Mouse (Mus musculus): ENCODE measurements around the gene Rnase1. TPM values are rescaled to one million over a fixed set of nuclear protein-coding genes. Genes with fewer than 3 reads are reported as not detected.

The Rnase1 gene
- 0.05 and 0.10 TPM in 2 replicates for polyA plus RNA-seq (2012; rRNA removed)

DNA sequence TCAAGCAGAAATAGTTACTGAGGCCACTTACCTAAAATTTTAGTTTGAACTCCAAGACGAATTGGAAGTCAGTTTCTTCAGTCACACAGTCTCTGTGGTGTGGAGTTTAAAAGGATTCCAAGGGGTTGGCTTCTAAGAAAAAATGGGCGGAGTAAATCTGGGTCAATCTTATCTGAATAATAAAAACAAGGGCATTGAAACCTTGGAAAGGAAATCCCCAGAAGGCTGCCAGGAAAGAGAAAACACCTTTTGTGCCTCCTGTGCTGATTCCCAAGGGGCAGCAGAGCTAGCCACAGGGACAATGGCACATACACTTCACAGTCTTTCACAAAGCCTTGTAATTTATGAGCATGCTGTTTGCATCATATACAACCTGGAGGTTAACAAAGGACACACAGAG, at the start of gene Rnase1:
TSS of gene Rnase1 (minus strand) at position 101 of the 400 bp plus-strand sequence.

DNA sequence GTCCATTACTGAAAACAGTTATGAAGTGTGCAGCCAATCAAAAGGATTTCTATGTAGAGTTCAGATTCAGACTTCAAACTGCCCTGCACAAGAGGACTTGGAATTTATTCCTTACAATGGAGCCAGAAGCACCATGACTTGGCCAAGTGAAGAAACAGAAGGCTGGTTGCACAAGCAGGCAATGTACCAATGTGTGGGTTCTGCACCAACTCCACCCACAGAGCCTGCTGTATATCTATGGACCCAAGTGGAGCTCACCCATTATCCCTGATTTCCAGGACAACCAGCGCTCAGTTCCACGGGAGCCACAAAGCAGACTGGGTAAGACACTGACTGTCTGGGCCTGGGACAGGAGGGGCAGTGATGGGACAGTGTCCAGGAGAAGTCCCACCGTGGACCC, 15.4 kb upstream of the Rnase1 start, which contains the start of gene Rnase2b:
TSS of gene Rnase2b (plus strand) at position 285 of the 400 bp plus-strand sequence.

DNA sequence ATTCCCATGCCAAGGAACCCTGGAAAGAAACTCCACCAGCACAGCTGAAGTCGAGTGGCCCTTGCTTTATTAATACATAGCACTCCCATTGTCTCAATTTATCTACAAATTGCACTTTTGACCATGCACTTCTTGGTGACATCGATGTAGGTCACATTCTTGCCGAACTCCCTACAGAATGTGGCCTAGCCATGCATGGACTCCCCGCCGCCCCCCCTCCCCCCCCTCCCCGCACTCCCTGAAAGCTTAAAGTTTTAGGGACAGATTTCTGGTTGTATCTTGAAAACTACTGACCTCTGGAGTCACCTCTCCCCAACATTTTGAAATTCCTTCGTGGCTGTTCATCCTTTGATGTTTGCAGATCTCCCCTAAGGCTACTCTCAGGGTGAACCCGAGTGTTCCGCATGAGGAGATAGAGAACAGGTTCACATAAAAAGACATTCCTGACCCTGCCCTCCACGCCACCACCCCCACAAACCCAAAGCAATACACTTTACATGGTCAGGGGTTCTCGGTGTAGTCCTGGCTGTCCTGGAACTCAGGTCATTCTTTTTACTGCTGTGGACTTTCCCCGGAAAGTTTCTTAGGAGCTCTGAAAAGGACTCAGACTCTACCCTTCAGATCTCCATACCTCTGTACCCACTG, 32.5 kb downstream of the Rnase1 start, which contains the start of gene Eddm3b:
TSS of gene Eddm3b (plus strand) at position 511 of the 645 bp plus-strand sequence.

Other genes starting within 250 kb of the Rnase1 start
- 0.26 and 0.34 TPM in 2 replicates for gene Klhl33, start 249.3 kb downstream of the Rnase1 start, polyA plus RNA-seq (2012; rRNA removed)
- 116 and 147 TPM in 2 replicates for gene Osgep, start 221.9 kb downstream of the Rnase1 start, polyA plus RNA-seq (2012; rRNA removed)
- 251 and 280 TPM in 2 replicates for gene Apex1, start 221.8 kb downstream of the Rnase1 start, polyA plus RNA-seq (2012; rRNA removed)
- gene Pip4p1, start 215.9 kb downstream of the Rnase1 start, polyA plus RNA-seq (2012; rRNA removed): 82.2 and 83.3 TPM in 2 replicates
- 56.1 and 57.4 TPM in 2 replicates for gene Pnp, start 215.7 kb downstream of the Rnase1 start, polyA plus RNA-seq (2012; rRNA removed)
- gene Gm49342, start 202.3 kb downstream of the Rnase1 start, polyA plus RNA-seq (2012; rRNA removed): 55.7 and 88.9 TPM in 2 replicates
- 0.55 and 0.57 TPM in 2 replicates for gene Pnp2, start 190.8 kb downstream of the Rnase1 start, polyA plus RNA-seq (2012; rRNA removed)
- gene Rnase10, start 139.0 kb downstream of the Rnase1 start, polyA plus RNA-seq (2012; rRNA removed): 0.04 TPM in 1 of 2 replicates, not detected in the other
- gene Rnase9, start 104.9 kb downstream of the Rnase1 start, polyA plus RNA-seq (2012; rRNA removed): not detected in 2 replicates
- gene Rnase11, start 96.6 kb downstream of the Rnase1 start, polyA plus RNA-seq (2012; rRNA removed): not detected in 2 replicates
- 0.14 and 0.47 TPM in 2 replicates for gene Rnase12, start 89.1 kb downstream of the Rnase1 start, polyA plus RNA-seq (2012; rRNA removed)
- gene Olfr750, start 72.3 kb downstream of the Rnase1 start, polyA plus RNA-seq (2012; rRNA removed): not detected in 2 replicates
- gene Rnase4, start 55.7 kb downstream of the Rnase1 start, polyA plus RNA-seq (2012; rRNA removed): 8.4 and 16.1 TPM in 2 replicates
- gene Ang, start 55.6 kb downstream of the Rnase1 start, polyA plus RNA-seq (2012; rRNA removed): 4.2 and 5.2 TPM in 2 replicates
- gene Eddm3b, start 32.4 kb downstream of the Rnase1 start, polyA plus RNA-seq (2012; rRNA removed): 0.04 TPM in 1 of 2 replicates, not detected in the other
- gene Rnase6, start 22.9 kb downstream of the Rnase1 start, polyA plus RNA-seq (2012; rRNA removed): 0.16 and 0.19 TPM in 2 replicates
- gene Rnase2b, start 15.5 kb upstream of the Rnase1 start, polyA plus RNA-seq (2012; rRNA removed): not detected in 2 replicates
- gene Ang2, start 52.4 kb upstream of the Rnase1 start, polyA plus RNA-seq (2012; rRNA removed): not detected in 2 replicates
- not detected in 2 replicates for gene Ear14, start 56.6 kb upstream of the Rnase1 start, polyA plus RNA-seq (2012; rRNA removed)
- not detected in 2 replicates for gene Rnase2a, start 109.3 kb upstream of the Rnase1 start, polyA plus RNA-seq (2012; rRNA removed)
- not detected in 2 replicates for gene Gm7247, start 215.0 kb upstream of the Rnase1 start, polyA plus RNA-seq (2012; rRNA removed)